Mouse (Mus musculus): Measurements from ENCODE around the gene Lrrc49. TPM values are rescaled to one million over a fixed set of nuclear protein-coding genes. Genes with fewer than 3 reads are reported as not detected.

Gene Lrrc49
- polyA plus RNA-seq, 1 experiment from 2014 or later: 21.9 TPM

DNA sequence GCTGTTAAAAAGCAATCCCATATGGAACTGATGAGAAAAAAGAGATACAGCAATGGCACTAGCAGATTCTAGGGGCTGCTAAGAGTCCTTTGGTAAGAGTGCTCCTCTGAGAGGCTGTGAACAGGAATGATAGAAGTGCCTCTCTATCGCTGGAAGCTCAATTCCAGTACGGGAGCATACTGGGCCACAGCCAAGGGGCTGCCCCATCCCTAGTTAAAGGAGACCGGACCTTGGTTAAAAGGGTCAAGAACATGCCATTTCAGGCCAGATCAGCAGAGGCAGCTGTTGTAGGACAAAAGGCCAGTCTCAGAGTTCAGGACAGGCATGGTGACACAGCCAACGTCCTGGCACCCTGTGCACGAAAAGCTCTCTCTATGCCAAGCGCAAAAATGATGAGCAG is 26.2 kb upstream of the Lrrc49 start:
- ATAC-seq (ENCODE audit: insufficient read depth): no peak
- Histone ChIP-seq H3K4me1 (ENCODE audit: insufficient read depth) (no peaks in the 10 kb centered on the region), H3K27me3 (ENCODE audit: insufficient read depth, low read length) (no peaks in the 10 kb centered on the region; the same call in 1 of the 2 replicates), H3K9ac (no peak overlapping the region), H3K9me3 (ENCODE audit: low read depth, low read length) (no peaks in the 10 kb centered on the region), H3K27ac (ENCODE audit: low read depth) (no peak overlapping the region), H3K4me3 (ENCODE audit: low read depth, low read length) (no peak overlapping the region), H3K36me3 (ENCODE audit: insufficient read depth) (no peaks in the 10 kb centered on the region), H3K4me2 (no peak overlapping the region)
- no peak for TF ChIP-seq CTCF (IDR thresholded peaks at IDR 0.05; ENCODE audit: low read depth)
- no peak for DNase-seq
- 65% methylated on average over 6 of the region's 6 CpGs for WGBS

DNA sequence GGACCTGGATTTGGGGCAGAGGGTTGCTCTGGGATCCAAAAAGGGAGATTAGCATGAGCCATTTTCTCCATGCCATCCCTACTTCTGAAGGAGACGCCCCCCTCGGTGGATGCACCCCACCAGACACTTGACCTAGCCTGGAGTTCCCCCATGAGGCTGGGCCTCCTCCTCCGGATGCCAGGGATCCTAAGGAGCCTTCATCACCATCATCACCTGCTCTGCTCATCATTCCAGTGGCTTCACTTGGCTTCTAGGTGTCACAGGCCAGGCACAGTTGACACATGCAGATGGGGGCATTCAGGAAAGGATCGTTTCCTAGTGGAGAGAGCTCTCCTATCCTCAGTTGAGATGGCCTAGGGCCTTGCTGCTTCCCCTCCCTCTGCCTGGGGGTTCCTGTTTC is 25.7 kb upstream of the Lrrc49 start:
- ATAC-seq (ENCODE audit: insufficient read depth) (no peak), DNase-seq (no peak)
- H3K9me3 ChIP-seq (ENCODE audit: low read depth, low read length): no peaks in the 10 kb centered on the region
- H3K27ac ChIP-seq (ENCODE audit: low read depth): no peak overlapping the region
- H3K27me3 ChIP-seq (ENCODE audit: insufficient read depth, low read length): no peaks in the 10 kb centered on the region; the same call in 1 of the 2 replicates
- H3K36me3 ChIP-seq (ENCODE audit: insufficient read depth): no peaks in the 10 kb centered on the region
- H3K4me2 ChIP-seq: peak overlapping the region; percentile 99
- WGBS: 28% methylated on average over 4 of the region's 4 CpGs
- H3K4me3 ChIP-seq (ENCODE audit: low read depth, low read length): peak overlapping the region; percentile 65
- no peak for TF ChIP-seq CTCF (IDR thresholded peaks at IDR 0.05; ENCODE audit: low read depth)
- peak overlapping the region; percentile 75; the same call in 1 of the 2 replicates for H3K9ac ChIP-seq
- no peaks in the 10 kb centered on the region for H3K4me1 ChIP-seq (ENCODE audit: insufficient read depth)

DNA sequence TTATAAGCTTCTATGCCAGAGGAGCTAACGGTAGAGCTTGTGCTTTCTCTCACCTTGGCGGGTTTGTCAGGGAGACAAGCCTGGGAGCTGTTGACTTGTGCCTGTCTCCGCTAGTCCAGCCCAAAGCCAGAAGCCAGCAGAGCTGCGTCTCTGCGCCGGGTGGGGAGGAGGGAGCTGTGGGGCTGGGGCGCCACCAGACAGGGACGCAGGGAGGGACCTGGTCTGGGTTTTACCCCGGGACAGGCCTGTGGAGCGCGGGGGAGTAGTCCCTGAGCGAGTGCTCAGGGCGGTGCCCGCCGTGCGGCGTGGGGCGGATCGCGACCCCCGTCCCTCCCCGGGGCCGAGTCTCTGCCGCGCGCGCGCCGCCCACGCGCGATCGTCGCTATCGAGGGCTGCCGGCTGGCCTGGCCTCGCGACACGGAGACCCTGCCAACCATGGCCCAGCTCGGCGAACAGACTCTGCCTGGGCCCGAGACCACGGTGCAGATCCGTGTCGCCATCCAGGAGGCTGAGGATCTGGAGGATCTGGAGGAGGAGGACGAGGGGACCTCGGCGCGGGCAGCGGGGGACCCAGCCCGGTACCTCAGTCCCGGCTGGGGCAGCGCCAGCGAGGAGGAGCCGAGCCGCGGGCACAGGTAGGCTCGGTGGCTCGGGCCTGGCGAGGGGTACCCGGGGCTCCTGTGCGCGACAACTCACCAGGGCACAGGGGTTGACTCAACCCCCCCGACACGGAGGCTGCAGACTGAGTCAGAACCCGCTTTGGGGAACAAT is 25.0 kb upstream of the Lrrc49 start, which contains the start of gene Larp6:
TSS of gene Larp6 (plus strand) at position 219 of the 771 bp plus-strand sequence.
- H3K36me3 ChIP-seq (ENCODE audit: insufficient read depth): no peaks in the 10 kb centered on the region
- H3K4me3 ChIP-seq (ENCODE audit: low read depth, low read length): peak within 1 kb of the TSS; percentile 65
- ATAC-seq (ENCODE audit: insufficient read depth) (peak; percentile 75; the same call in 1 of the 2 replicates), DNase-seq (peak; percentile 63)
- no peak for TF ChIP-seq CTCF (IDR thresholded peaks at IDR 0.05; ENCODE audit: low read depth)
- H3K9ac ChIP-seq: peak within 1 kb of the TSS; percentile 75
- no peaks in the 10 kb centered on the region for H3K4me1 ChIP-seq (ENCODE audit: insufficient read depth)
- WGBS: 1% methylated on average over 66 of the region's 66 CpGs
- H3K4me2 ChIP-seq: peak within 1 kb of the TSS; percentile 99
- no peak within 1 kb of the TSS for H3K27ac ChIP-seq (ENCODE audit: low read depth)
- no peaks in the 10 kb centered on the region for H3K9me3 ChIP-seq (ENCODE audit: low read depth, low read length)
- no peaks in the 10 kb centered on the region; the same call in 1 of the 2 replicates for H3K27me3 ChIP-seq (ENCODE audit: insufficient read depth, low read length)

DNA sequence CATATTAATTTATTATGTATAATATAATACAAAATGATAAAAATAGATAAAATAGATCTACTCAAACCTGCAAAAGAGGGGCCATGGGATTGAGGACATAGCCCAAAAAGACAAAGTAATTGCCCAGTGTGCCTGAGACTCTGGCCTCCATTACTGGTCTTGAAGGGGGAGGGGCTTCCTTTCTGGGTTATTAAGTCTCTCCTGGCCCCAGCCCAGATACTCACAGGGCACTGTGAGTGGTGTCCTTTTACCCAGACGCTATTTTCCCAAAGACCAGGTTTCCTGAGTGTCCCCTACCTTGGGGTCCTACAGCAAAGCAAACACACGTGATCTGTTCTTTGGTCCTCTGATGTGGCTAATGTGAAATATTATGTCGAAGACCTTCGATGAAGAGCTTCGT is 24.1 kb upstream of the Lrrc49 start:
- H3K9ac ChIP-seq: no peak overlapping the region
- H3K27me3 ChIP-seq (ENCODE audit: insufficient read depth, low read length): no peaks in the 10 kb centered on the region; the same call in 1 of the 2 replicates
- no peak for TF ChIP-seq CTCF (IDR thresholded peaks at IDR 0.05; ENCODE audit: low read depth)
- DNase-seq (no peak), ATAC-seq (ENCODE audit: insufficient read depth) (no peak)
- peak overlapping the region; percentile 99; the same call in 1 of the 2 replicates for H3K4me2 ChIP-seq
- no peaks in the 10 kb centered on the region for H3K9me3 ChIP-seq (ENCODE audit: low read depth, low read length)
- H3K36me3 ChIP-seq (ENCODE audit: insufficient read depth): no peaks in the 10 kb centered on the region
- H3K27ac ChIP-seq (ENCODE audit: low read depth): no peak overlapping the region
- WGBS: 71% methylated on average over 5 of the region's 5 CpGs
- no peak overlapping the region for H3K4me3 ChIP-seq (ENCODE audit: low read depth, low read length)
- H3K4me1 ChIP-seq (ENCODE audit: insufficient read depth): no peaks in the 10 kb centered on the region

DNA sequence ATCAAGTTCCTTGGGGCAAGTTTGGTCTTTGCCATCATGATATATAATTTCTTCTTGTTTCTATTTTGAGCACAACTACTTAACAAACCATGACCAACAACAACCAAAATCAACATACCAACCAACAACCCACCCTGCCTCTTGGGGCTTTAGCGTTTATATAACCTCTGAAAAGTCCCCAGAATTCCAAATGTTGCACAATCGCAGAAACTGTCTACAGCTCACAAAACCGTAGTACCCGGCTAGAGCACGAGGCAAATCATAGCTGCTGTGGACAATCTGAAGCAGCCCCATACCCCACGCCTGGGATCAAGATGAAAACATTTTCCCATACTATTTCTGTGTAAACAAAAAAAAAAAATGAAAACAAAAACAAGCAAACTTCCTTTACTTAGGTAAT is 21.8 kb upstream of the Lrrc49 start:
- no peaks in the 10 kb centered on the region for H3K4me1 ChIP-seq (ENCODE audit: insufficient read depth)
- no peak for TF ChIP-seq CTCF (IDR thresholded peaks at IDR 0.05; ENCODE audit: low read depth)

DNA sequence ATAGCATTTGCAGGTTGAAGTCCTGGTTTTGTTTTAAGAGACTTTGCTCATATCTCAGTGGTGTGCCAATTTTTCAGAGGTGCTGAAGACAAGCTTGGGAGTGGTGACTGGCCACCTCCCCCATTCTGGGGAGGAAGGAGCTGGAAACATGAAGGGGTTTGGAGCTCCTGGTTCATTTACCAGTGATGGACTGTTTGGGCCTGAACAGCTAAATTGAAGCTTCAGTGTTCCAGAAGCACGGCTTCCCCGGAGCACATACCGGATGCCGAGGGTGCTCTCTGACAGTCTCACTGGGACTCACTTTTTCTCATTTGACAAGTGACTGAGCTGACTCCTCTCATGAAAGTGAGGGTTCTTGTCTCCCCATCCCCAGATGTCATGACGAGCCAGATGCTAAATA is 20.6 kb upstream of the Lrrc49 start:
- ATAC-seq (ENCODE audit: insufficient read depth) (no peak), DNase-seq (no peak)
- Histone ChIP-seq H3K36me3 (ENCODE audit: insufficient read depth) (no peaks in the 10 kb centered on the region), H3K9ac (no peak overlapping the region), H3K9me3 (ENCODE audit: low read depth, low read length) (no peaks in the 10 kb centered on the region), H3K27ac (ENCODE audit: low read depth) (no peak overlapping the region), H3K27me3 (ENCODE audit: insufficient read depth, low read length) (no peaks in the 10 kb centered on the region), H3K4me2 (no peak overlapping the region), H3K4me1 (ENCODE audit: insufficient read depth) (no peaks in the 10 kb centered on the region), H3K4me3 (ENCODE audit: low read depth, low read length) (no peak overlapping the region)
- no peak for TF ChIP-seq CTCF (IDR thresholded peaks at IDR 0.05; ENCODE audit: low read depth)
- 73% methylated on average over 5 of the region's 5 CpGs for WGBS

More for the DNA sequence above, 21.8 kb upstream of the Lrrc49 start:
- 79% methylated on average over 6 of the region's 6 CpGs for WGBS
- Histone ChIP-seq H3K36me3 (ENCODE audit: insufficient read depth) (no peaks in the 10 kb centered on the region), H3K4me3 (ENCODE audit: low read depth, low read length) (no peak overlapping the region), H3K9ac (no peak overlapping the region), H3K9me3 (ENCODE audit: low read depth, low read length) (no peaks in the 10 kb centered on the region), H3K27ac (ENCODE audit: low read depth) (no peak overlapping the region), H3K4me2 (no peak overlapping the region), H3K27me3 (ENCODE audit: insufficient read depth, low read length) (no peaks in the 10 kb centered on the region; the same call in 1 of the 2 replicates)
- DNase-seq (no peak), ATAC-seq (ENCODE audit: insufficient read depth) (no peak)

DNA sequence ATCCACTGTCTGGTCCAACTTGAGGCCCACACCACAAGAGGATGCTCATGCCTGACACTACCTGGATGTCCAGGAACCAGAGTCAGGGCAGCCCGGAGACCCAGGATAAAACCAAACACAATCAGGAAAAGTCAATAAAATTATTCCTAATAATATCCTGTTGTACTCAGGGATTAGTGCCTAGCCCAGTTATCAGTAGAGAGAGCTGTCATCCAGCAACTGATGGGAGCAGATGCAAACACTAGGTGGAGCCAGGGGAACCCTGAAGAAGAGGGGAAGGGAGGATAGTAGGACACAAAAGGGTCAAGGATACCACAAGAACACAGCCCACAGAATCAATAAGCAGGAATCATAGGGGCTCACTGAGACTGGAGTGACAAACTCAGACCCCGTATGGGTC is 19.6 kb upstream of the Lrrc49 start:
- no peak for ATAC-seq (ENCODE audit: insufficient read depth)
- 0 out of 2 replicates have a peak, but pooled peaks have one; percentile 18 for TF ChIP-seq CTCF (IDR thresholded peaks at IDR 0.05; ENCODE audit: low read depth)
- no peaks in the 10 kb centered on the region for H3K27me3 ChIP-seq (ENCODE audit: insufficient read depth, low read length)
- H3K36me3 ChIP-seq (ENCODE audit: insufficient read depth): no peaks in the 10 kb centered on the region
- H3K4me3 ChIP-seq (ENCODE audit: low read depth, low read length): no peak overlapping the region
- H3K4me2 ChIP-seq: no peak overlapping the region
- no peak for DNase-seq
- H3K9ac ChIP-seq: no peak overlapping the region
- no peak overlapping the region for H3K27ac ChIP-seq (ENCODE audit: low read depth)
- H3K9me3 ChIP-seq (ENCODE audit: low read depth, low read length): no peaks in the 10 kb centered on the region
- WGBS: 85% methylated on average over 2 of the region's 2 CpGs
- H3K4me1 ChIP-seq (ENCODE audit: insufficient read depth): no peaks in the 10 kb centered on the region

Measured in lung, embryonic 14.5 days (tissue).